8 mouse cellular contexts compared by ENCODE assay signal in the genomic region with DNA sequence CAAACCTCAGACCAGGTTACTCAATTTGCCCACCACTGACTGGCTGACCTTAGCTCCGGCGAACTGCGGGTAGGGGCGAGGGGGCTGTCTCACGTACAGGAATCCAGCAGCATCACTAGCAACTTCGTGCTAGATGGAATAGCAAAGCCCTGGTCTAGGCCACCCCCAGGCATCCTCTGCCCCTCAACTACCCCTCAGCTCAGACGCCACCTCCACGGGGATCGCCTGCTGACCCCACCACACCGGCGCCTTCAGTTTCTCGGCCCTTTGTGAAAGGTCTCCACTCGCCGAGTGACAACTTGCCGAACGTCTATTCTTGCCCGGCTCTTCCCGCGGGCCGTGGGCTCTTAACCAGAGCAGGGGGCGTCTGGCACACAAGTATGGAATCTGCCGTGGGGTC. TPM values are rescaled to one million over a fixed set of nuclear protein-coding genes. Genes with fewer than 3 reads are reported as not detected.
DNase-seq lines count a peak whose midpoint lies in the region; ATAC-seq and TF ChIP-seq lines count a peak whose summit lies in the region.

No protein-coding gene starts in this region.

- H3K9ac ChIP-seq in lung, postnatal 0 days (replicated peaks; ENCODE audit: low read depth) = peak overlapping the region; percentile 56
- peak overlapping the region; percentile 82 for H3K9ac ChIP-seq in embryonic facial prominence, embryonic 14.5 days (ENCODE audit: low read depth, low read length)
- H3K9ac ChIP-seq in intestine, embryonic 15.5 days = peak overlapping the region; percentile 74
- peak overlapping the region; percentile 74 for H3K9ac ChIP-seq in neural tube, embryonic 14.5 days (replicated peaks; ENCODE audit: low read depth, low read length)

- TF ChIP-seq EP300 in lung, postnatal 0 days (IDR thresholded peaks at IDR 0.05) = no peak

- peak overlapping the region; percentile 71 for H3K4me3 ChIP-seq in lung, postnatal 0 days (ENCODE audit: low read depth, low read length)
- peak overlapping the region; percentile 85 for H3K4me3 ChIP-seq in embryonic facial prominence, embryonic 14.5 days (ENCODE audit: low read depth, low read length)
- H3K4me3 ChIP-seq in intestine, embryonic 15.5 days (replicated peaks) = peak overlapping the region; percentile 67
- peak overlapping the region; percentile 72 for H3K4me3 ChIP-seq in neural tube, embryonic 14.5 days (ENCODE audit: low read depth, low read length)

- DNase-seq in lung, postnatal 0 days (ENCODE audit: low spot score) = no peak
- no peak for DNase-seq in lung, postnatal 36 days
- DNase-seq in embryonic facial prominence, embryonic 14.5 days (ENCODE audit: low spot score) = no peak
- no peak for DNase-seq in layer of hippocampus, postnatal 14 days (ENCODE audit: low spot score in 2 of 2)
- DNase-seq in adrenal gland, postnatal 36 days = no peak
- no peak for DNase-seq in spleen, postnatal 36 days (ENCODE audit: low spot score in 2 of 2)

- no peaks in the 10 kb centered on the region for H3K36me3 ChIP-seq in lung, postnatal 0 days (ENCODE audit: insufficient read depth, low read length)
- no peaks in the 10 kb centered on the region for H3K36me3 ChIP-seq in embryonic facial prominence, embryonic 14.5 days (ENCODE audit: control insufficient read depth, insufficient read depth, low read length)
- H3K36me3 ChIP-seq in intestine, embryonic 15.5 days = no peaks in the 10 kb centered on the region
- H3K36me3 ChIP-seq in neural tube, embryonic 14.5 days (ENCODE audit: control insufficient read depth, insufficient read depth, low read length) = no peaks in the 10 kb centered on the region

- peak overlapping the region; percentile 98 for H3K4me2 ChIP-seq in lung, postnatal 0 days (replicated peaks; ENCODE audit: low read depth, low read length)
- peak overlapping the region; percentile 93 for H3K4me2 ChIP-seq in embryonic facial prominence, embryonic 14.5 days (ENCODE audit: low read depth, low read length)
- H3K4me2 ChIP-seq in intestine, embryonic 15.5 days (replicated peaks) = peak overlapping the region; percentile 90
- peak overlapping the region; percentile 88 for H3K4me2 ChIP-seq in neural tube, embryonic 14.5 days (ENCODE audit: low read depth, low read length)

- no peak for TF ChIP-seq CTCF in lung, postnatal 0 days (IDR thresholded peaks at IDR 0.05)

- WGBS in lung, postnatal 0 days = under 1% methylated on average over 22 of the region's 22 CpGs
- WGBS in embryonic facial prominence, embryonic 14.5 days = under 1% methylated on average over 22 of the region's 22 CpGs
- 1% methylated on average over 22 of the region's 22 CpGs for WGBS in intestine, embryonic 15.5 days
- WGBS in neural tube, embryonic 14.5 days = 2% methylated on average over 22 of the region's 22 CpGs

- no peak for ATAC-seq in lung, postnatal 0 days
- ATAC-seq in embryonic facial prominence, embryonic 14.5 days (ENCODE audit: low read depth) = no peak
- no peak; the same call in 1 of the 2 replicates for ATAC-seq in intestine, embryonic 15.5 days
- peak; percentile 3; the same call in 1 of the 2 replicates for ATAC-seq in neural tube, embryonic 14.5 days (ENCODE audit: low read depth)

- no peaks in the 10 kb centered on the region; the same call in 1 of the 2 replicates for H3K4me1 ChIP-seq in lung, postnatal 0 days (ENCODE audit: insufficient read depth, low read depth, low read length)
- peaks cover 5% of the 10 kb centered on the region for H3K4me1 ChIP-seq in embryonic facial prominence, embryonic 14.5 days (ENCODE audit: control insufficient read depth, insufficient read depth, low read length)
- peaks cover 10% of the 10 kb centered on the region for H3K4me1 ChIP-seq in intestine, embryonic 15.5 days (replicated peaks)
- peaks cover 7% of the 10 kb centered on the region; the same call in 1 of the 2 replicates for H3K4me1 ChIP-seq in neural tube, embryonic 14.5 days (ENCODE audit: control insufficient read depth, insufficient read depth, low read length)

- no peaks in the 10 kb centered on the region for H3K9me3 ChIP-seq in lung, postnatal 0 days (ENCODE audit: low read length)
- H3K9me3 ChIP-seq in embryonic facial prominence, embryonic 14.5 days (ENCODE audit: control insufficient read depth, low read length) = no peaks in the 10 kb centered on the region
- H3K9me3 ChIP-seq in intestine, embryonic 15.5 days = no peaks in the 10 kb centered on the region
- H3K9me3 ChIP-seq in neural tube, embryonic 14.5 days (ENCODE audit: control insufficient read depth, low read length) = no peaks in the 10 kb centered on the region

- H3K27me3 ChIP-seq in lung, postnatal 0 days (replicated peaks; ENCODE audit: insufficient read depth, low read length) = no peaks in the 10 kb centered on the region
- no peaks in the 10 kb centered on the region for H3K27me3 ChIP-seq in embryonic facial prominence, embryonic 14.5 days (replicated peaks; ENCODE audit: control insufficient read depth, insufficient read depth, low read length)
- no peaks in the 10 kb centered on the region for H3K27me3 ChIP-seq in intestine, embryonic 15.5 days (replicated peaks)
- no peaks in the 10 kb centered on the region for H3K27me3 ChIP-seq in neural tube, embryonic 14.5 days (ENCODE audit: control insufficient read depth, insufficient read depth, low read length)

- H3K27ac ChIP-seq in lung, postnatal 0 days (ENCODE audit: low read length) = peak overlapping the region; percentile 69; the same call in 1 of the 2 replicates
- peak overlapping the region; percentile 84 for H3K27ac ChIP-seq in embryonic facial prominence, embryonic 14.5 days (replicated peaks; ENCODE audit: low read depth, low read length)
- H3K27ac ChIP-seq in intestine, embryonic 15.5 days = peak overlapping the region; percentile 73; the same call in 1 of the 2 replicates
- H3K27ac ChIP-seq in neural tube, embryonic 14.5 days (ENCODE audit: low read depth, low read length) = peak overlapping the region; percentile 69

RNA-seq across cellular contexts. Expression of gene Cep85, which starts 0.6 kb away (rescaled TPM):
- polyA plus RNA-seq in lung, postnatal 0 days (2015; fragmentation: Nextera tagmentation; extraction: Ambion mirVana) = 36.6 and 74.1 TPM in 2 replicates
- 40.2 and 46.2 TPM in 2 replicates for polyA plus RNA-seq in embryonic facial prominence, embryonic 14.5 days (2014; fragmentation: Nextera tagmentation; extraction: Ambion mirVana)
- 90.0 and 91.6 TPM in 2 replicates for polyA plus RNA-seq in intestine, embryonic 15.5 days (2015; fragmentation: Nextera tagmentation; extraction: Ambion mirVana)
- 14.8 and 18.2 TPM in 2 replicates for polyA plus RNA-seq in neural tube, embryonic 14.5 days (2014; fragmentation: Nextera tagmentation; extraction: Ambion mirVana)
- total RNA-seq in layer of hippocampus, postnatal 14 days (2021) = 10 to 100 TPM; 14.4 to 15.2 TPM
- 10 to 100 TPM; 15.6 to 20.4 TPM for total RNA-seq in adrenal gland, postnatal 36 days (2021)

RNA-seq across cellular contexts. Expression of gene Gm7534, which starts 16.5 kb away (rescaled TPM):
- not detected in 2 replicates for polyA plus RNA-seq in lung, postnatal 0 days (2015; fragmentation: Nextera tagmentation; extraction: Ambion mirVana)
- polyA plus RNA-seq in embryonic facial prominence, embryonic 14.5 days (2014; fragmentation: Nextera tagmentation; extraction: Ambion mirVana) = 0.35 TPM in 1 of 2 replicates, not detected in the other
- not detected in 2 replicates for polyA plus RNA-seq in intestine, embryonic 15.5 days (2015; fragmentation: Nextera tagmentation; extraction: Ambion mirVana)
- not detected in 2 replicates for polyA plus RNA-seq in neural tube, embryonic 14.5 days (2014; fragmentation: Nextera tagmentation; extraction: Ambion mirVana)
- not detected for total RNA-seq in layer of hippocampus, postnatal 14 days (2021)
- total RNA-seq in adrenal gland, postnatal 36 days (2021) = not detected

RNA-seq across cellular contexts. Expression of gene Catsper4, which starts 40.9 kb away (rescaled TPM):
- 0.25 and 0.33 TPM in 2 replicates for polyA plus RNA-seq in lung, postnatal 0 days (2015; fragmentation: Nextera tagmentation; extraction: Ambion mirVana)
- not detected in 2 replicates for polyA plus RNA-seq in embryonic facial prominence, embryonic 14.5 days (2014; fragmentation: Nextera tagmentation; extraction: Ambion mirVana)
- 0.19 and 0.43 TPM in 2 replicates for polyA plus RNA-seq in intestine, embryonic 15.5 days (2015; fragmentation: Nextera tagmentation; extraction: Ambion mirVana)
- polyA plus RNA-seq in neural tube, embryonic 14.5 days (2014; fragmentation: Nextera tagmentation; extraction: Ambion mirVana) = not detected in 2 replicates
- not detected for total RNA-seq in layer of hippocampus, postnatal 14 days (2021)
- total RNA-seq in adrenal gland, postnatal 36 days (2021) = not detected

RNA-seq across cellular contexts. Expression of gene Cnksr1, which starts 51.9 kb away (rescaled TPM):
- 11.9 and 13.0 TPM in 2 replicates for polyA plus RNA-seq in lung, postnatal 0 days (2015; fragmentation: Nextera tagmentation; extraction: Ambion mirVana)
- 2.4 and 2.6 TPM in 2 replicates for polyA plus RNA-seq in embryonic facial prominence, embryonic 14.5 days (2014; fragmentation: Nextera tagmentation; extraction: Ambion mirVana)
- polyA plus RNA-seq in intestine, embryonic 15.5 days (2015; fragmentation: Nextera tagmentation; extraction: Ambion mirVana) = 12.2 and 12.7 TPM in 2 replicates
- 0.16 TPM in 1 of 2 replicates, not detected in the other for polyA plus RNA-seq in neural tube, embryonic 14.5 days (2014; fragmentation: Nextera tagmentation; extraction: Ambion mirVana)
- under 1 TPM; 0.19 to 0.58 TPM for total RNA-seq in layer of hippocampus, postnatal 14 days (2021)
- under 1 TPM; 0.23 to 0.40 TPM for total RNA-seq in adrenal gland, postnatal 36 days (2021)

RNA-seq across cellular contexts. Expression of gene E130218I03Rik, which starts 57.2 kb away (rescaled TPM):
- 0.31 TPM in 1 of 2 replicates, not detected in the other for polyA plus RNA-seq in lung, postnatal 0 days (2015; fragmentation: Nextera tagmentation; extraction: Ambion mirVana)
- polyA plus RNA-seq in embryonic facial prominence, embryonic 14.5 days (2014; fragmentation: Nextera tagmentation; extraction: Ambion mirVana) = 0.29 and 0.67 TPM in 2 replicates
- polyA plus RNA-seq in intestine, embryonic 15.5 days (2015; fragmentation: Nextera tagmentation; extraction: Ambion mirVana) = 0.23 and 0.34 TPM in 2 replicates
- 0.44 TPM in 1 of 2 replicates, not detected in the other for polyA plus RNA-seq in neural tube, embryonic 14.5 days (2014; fragmentation: Nextera tagmentation; extraction: Ambion mirVana)
- total RNA-seq in layer of hippocampus, postnatal 14 days (2021) = not detected
- not detected for total RNA-seq in adrenal gland, postnatal 36 days (2021)
